Mouse (Mus musculus) bone marrow macrophage, adult 2 months (primary cell): ENCODE measurements around the gene Gng2.

Experiments
- CTCF ChIP-seq: IDR thresholded peaks from 2 replicates; pipeline ENCODE4 v1.5.1; 2012; ENCODE audit warnings: low read depth, mild to moderate bottlenecking, low read length, moderate library complexity
- POLR2A ChIP-seq: IDR thresholded peaks from 2 replicates; pipeline ENCODE4 v1.6.1; 2012; ENCODE audit warnings: mild to moderate bottlenecking, low read depth, low read length, borderline replicate concordance

- TF ChIP-seq POLR2A (no peak), CTCF (no peak)
Observed at GRCm38 (mm10) chr14:20023939-20024338, 46.5 kb upstream of the Gng2 start.
